Mouse (Mus musculus): ENCODE measurements around the gene Dlx5. TPM values are rescaled to one million over a fixed set of nuclear protein-coding genes. Genes with fewer than 3 reads are reported as not detected.

The Dlx5 gene
- polyA plus RNA-seq (2012; fragmentation: generic; extraction: Trizol), result not detected

DNA sequence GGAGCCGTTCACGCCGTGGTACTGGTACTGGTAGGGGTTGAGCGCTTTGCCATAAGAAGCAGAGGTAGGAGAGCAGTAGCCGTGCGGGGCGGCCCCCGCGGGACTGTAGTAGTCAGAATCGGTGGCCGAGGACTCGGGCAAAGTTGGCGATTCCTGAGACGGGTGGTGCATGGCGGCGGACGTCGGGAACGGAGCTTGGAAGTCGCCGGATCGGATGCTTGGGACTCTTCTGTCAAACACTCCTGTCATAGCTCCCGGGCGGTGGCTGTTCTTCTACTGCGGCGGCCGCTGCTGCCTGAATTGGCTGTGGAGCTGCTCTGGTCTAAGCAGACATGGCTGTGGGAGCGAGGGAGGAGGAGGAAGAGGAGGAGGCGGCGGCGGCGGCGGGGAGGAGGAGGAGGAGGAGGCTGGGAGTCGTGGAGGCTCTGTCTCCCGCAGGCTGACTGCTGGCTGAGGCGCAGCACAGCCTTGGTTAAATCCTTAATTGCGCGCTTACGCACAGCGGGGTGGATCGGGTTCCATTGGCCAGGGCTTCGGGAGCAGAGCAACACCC lies at the start of gene Dlx5:
TSS of gene Dlx5 (minus strand) at position 448 of the 553 bp plus-strand sequence.
- Histone ChIP-seq H3ac (ENCODE audit: control insufficient read depth, insufficient read length) (no peak within 1 kb of the TSS), H3K4me2 (ENCODE audit: low read depth) (no peak within 1 kb of the TSS), H3K27me3 (ENCODE audit: control insufficient read depth, insufficient read depth, insufficient read length) (peaks cover 50% of the 10 kb centered on the region), H3K36me3 (ENCODE audit: control insufficient read depth, insufficient read depth) (no peaks in the 10 kb centered on the region), H3K79me2 (ENCODE audit: control insufficient read depth, insufficient read depth) (no peaks in the 10 kb centered on the region), H3K4me3 (no peak within 1 kb of the TSS)
- no peak for TF ChIP-seq SRF (IDR thresholded peaks at IDR 0.05; ENCODE audit: control insufficient read depth, insufficient read length, low read depth)

DNA sequence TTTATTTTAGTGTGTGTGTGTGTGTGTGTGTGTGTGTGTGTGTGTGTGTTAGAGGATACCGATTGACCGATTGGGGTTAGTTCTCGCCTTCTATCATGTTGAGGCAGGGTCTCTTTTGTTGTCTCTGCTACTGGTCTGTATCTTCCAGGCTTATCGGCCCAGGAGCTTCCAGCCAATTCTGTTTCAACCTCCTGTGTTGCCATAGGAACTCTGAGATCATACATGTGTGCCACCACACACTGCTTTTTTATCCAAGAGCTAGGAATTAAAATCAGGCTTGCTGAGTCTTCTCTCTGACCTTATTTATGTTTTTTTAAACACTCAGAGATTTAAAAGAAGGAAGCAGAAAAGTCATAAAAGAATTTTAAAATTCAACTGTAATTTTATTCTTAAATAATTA lies 49.6 kb upstream of the Dlx5 start:
- H3K36me3 ChIP-seq (ENCODE audit: control insufficient read depth, insufficient read depth), result no peaks in the 10 kb centered on the region
- no peaks in the 10 kb centered on the region for H3K27me3 ChIP-seq (ENCODE audit: control insufficient read depth, insufficient read depth, insufficient read length)
- H3ac ChIP-seq (ENCODE audit: control insufficient read depth, insufficient read length), result no peak overlapping the region
- H3K4me2 ChIP-seq (ENCODE audit: low read depth), result no peak overlapping the region
- H3K4me3 ChIP-seq, result no peak overlapping the region
- TF ChIP-seq POLR2AphosphoS2 (IDR thresholded peaks at IDR 0.05; ENCODE audit: insufficient read length, low read depth), result no peak
- no peak for TF ChIP-seq SRF (IDR thresholded peaks at IDR 0.05; ENCODE audit: control insufficient read depth, insufficient read length, low read depth)
- no peak for TF ChIP-seq TCF12 (IDR thresholded peaks at IDR 0.05; ENCODE audit: insufficient read depth, poor library complexity, severe bottlenecking)
- no peak for TF ChIP-seq REST (IDR thresholded peaks at IDR 0.05; ENCODE audit: insufficient read depth, insufficient read length)
- TF ChIP-seq POLR2A (IDR thresholded peaks at IDR 0.05; ENCODE audit: insufficient read length, low read depth), result no peak
- TF ChIP-seq MAX (IDR thresholded peaks at IDR 0.05; ENCODE audit: low read depth), result no peak
- TF ChIP-seq USF1 (IDR thresholded peaks at IDR 0.05; ENCODE audit: low read depth), result no peak
- no peaks in the 10 kb centered on the region for H3K79me2 ChIP-seq (ENCODE audit: control insufficient read depth, insufficient read depth)

DNA sequence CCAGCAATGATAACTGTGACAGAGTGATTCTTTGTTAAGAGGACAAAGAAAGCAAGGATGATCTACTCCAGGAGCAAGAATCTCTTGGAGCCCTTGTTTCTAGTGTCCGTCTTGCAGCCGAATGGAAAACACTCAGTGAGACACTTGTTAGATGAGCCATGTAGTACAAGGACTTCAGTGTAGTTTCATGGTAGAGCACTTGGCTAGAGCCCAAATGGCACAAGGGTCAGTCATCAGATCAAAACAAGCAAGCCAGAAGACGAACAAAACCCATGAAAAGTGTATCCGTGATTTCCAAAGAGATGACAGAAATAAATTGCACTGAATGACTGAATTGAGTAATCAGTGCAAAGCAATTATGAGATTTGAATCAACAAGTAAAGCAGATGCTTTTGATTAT lies 48.9 kb upstream of the Dlx5 start:
- no peaks in the 10 kb centered on the region for H3K27me3 ChIP-seq (ENCODE audit: control insufficient read depth, insufficient read depth, insufficient read length)
- H3K4me2 ChIP-seq (ENCODE audit: low read depth), result no peak overlapping the region
- no peaks in the 10 kb centered on the region for H3K79me2 ChIP-seq (ENCODE audit: control insufficient read depth, insufficient read depth)
- H3ac ChIP-seq (ENCODE audit: control insufficient read depth, insufficient read length), result no peak overlapping the region
- no peaks in the 10 kb centered on the region for H3K36me3 ChIP-seq (ENCODE audit: control insufficient read depth, insufficient read depth)
- H3K4me3 ChIP-seq, result no peak overlapping the region
- TF ChIP-seq POLR2A (IDR thresholded peaks at IDR 0.05; ENCODE audit: insufficient read length, low read depth) (no peak), TCF12 (IDR thresholded peaks at IDR 0.05; ENCODE audit: insufficient read depth, poor library complexity, severe bottlenecking) (no peak), MYOD1 (IDR thresholded peaks at IDR 0.05; ENCODE audit: control insufficient read depth in 1 of 3, insufficient read length in 2 of 3, low read depth in 2 of 3) (no peak), CEBPB (IDR thresholded peaks at IDR 0.05; ENCODE audit: insufficient read depth, poor library complexity, severe bottlenecking) (no peak), SRF (IDR thresholded peaks at IDR 0.05; ENCODE audit: control insufficient read depth, insufficient read length, low read depth) (no peak), TCF3 (IDR thresholded peaks at IDR 0.05; ENCODE audit: insufficient read length, low read depth) (no peak), MYOG (IDR thresholded peaks at IDR 0.05; ENCODE audit: control insufficient read depth in 1 of 3, insufficient read depth in 1 of 3, insufficient read length in 2 of 3, low read depth in 2 of 3) (no peak), E2F4 (IDR thresholded peaks at IDR 0.05; ENCODE audit: insufficient read depth) (no peak), REST (IDR thresholded peaks at IDR 0.05; ENCODE audit: insufficient read depth, insufficient read length) (no peak), POLR2AphosphoS2 (IDR thresholded peaks at IDR 0.05; ENCODE audit: insufficient read length, low read depth) (no peak), MAX (IDR thresholded peaks at IDR 0.05; ENCODE audit: low read depth) (no peak), USF1 (IDR thresholded peaks at IDR 0.05; ENCODE audit: low read depth) (no peak)

DNA sequence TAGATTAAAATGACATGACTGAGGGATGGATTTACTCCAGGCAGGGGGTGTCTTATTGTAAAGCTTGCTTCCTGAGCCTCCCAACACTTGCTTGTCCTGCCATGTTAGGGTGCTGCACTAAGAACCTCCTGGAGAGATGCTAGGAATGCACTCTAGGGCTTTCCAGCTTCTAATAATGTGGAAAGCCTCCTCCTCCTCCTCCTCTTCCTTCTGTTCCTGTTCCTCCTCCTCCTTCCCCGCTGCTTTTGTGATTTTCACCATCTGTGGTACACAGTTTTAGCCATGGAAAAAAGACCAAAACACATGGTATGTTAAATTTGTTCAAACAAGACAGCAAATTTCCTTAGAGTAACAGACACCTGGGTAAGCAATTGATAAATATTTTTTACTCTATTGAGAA lies 43.4 kb upstream of the Dlx5 start:
- Histone ChIP-seq H3K4me2 (ENCODE audit: low read depth) (no peak overlapping the region), H3ac (ENCODE audit: control insufficient read depth, insufficient read length) (no peak overlapping the region), H3K79me2 (ENCODE audit: control insufficient read depth, insufficient read depth) (no peaks in the 10 kb centered on the region), H3K27me3 (ENCODE audit: control insufficient read depth, insufficient read depth, insufficient read length) (no peaks in the 10 kb centered on the region), H3K36me3 (ENCODE audit: control insufficient read depth, insufficient read depth) (no peaks in the 10 kb centered on the region), H3K4me3 (no peak overlapping the region)
- TF ChIP-seq SRF (IDR thresholded peaks at IDR 0.05; ENCODE audit: control insufficient read depth, insufficient read length, low read depth) (no peak), E2F4 (IDR thresholded peaks at IDR 0.05; ENCODE audit: insufficient read depth) (no peak), MAX (IDR thresholded peaks at IDR 0.05; ENCODE audit: low read depth) (no peak), CEBPB (IDR thresholded peaks at IDR 0.05; ENCODE audit: insufficient read depth, poor library complexity, severe bottlenecking) (no peak), TCF3 (IDR thresholded peaks at IDR 0.05; ENCODE audit: insufficient read length, low read depth) (no peak), POLR2AphosphoS2 (IDR thresholded peaks at IDR 0.05; ENCODE audit: insufficient read length, low read depth) (no peak)

DNA sequence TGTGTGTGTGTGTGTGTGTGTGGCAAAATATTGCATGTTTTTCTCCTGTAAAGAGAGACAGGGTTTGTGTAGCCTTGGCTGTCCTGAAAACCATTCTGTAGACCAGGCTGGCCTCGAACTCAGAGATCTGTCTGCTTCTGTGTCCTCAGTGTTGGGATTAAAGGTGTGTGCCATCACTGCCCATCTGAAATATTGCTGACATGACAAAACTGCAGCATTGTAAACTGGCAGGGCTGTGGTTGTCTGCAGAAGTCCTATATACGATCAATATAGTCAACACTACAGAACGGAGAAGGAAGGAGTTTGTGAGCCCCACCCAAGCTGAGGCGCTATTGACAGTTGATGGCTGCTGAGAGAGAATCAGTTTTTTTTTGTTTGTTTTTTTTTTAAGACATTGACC lies 35.4 kb upstream of the Dlx5 start:
- no peak for TF ChIP-seq TCF3 (IDR thresholded peaks at IDR 0.05; ENCODE audit: insufficient read length, low read depth)
- Histone ChIP-seq H3K79me2 (ENCODE audit: control insufficient read depth, insufficient read depth) (no peaks in the 10 kb centered on the region), H3K36me3 (ENCODE audit: control insufficient read depth, insufficient read depth) (no peaks in the 10 kb centered on the region), H3K4me2 (ENCODE audit: low read depth) (no peak overlapping the region), H3K27me3 (ENCODE audit: control insufficient read depth, insufficient read depth, insufficient read length) (no peaks in the 10 kb centered on the region), H3ac (ENCODE audit: control insufficient read depth, insufficient read length) (no peak overlapping the region), H3K4me3 (no peak overlapping the region)

DNA sequence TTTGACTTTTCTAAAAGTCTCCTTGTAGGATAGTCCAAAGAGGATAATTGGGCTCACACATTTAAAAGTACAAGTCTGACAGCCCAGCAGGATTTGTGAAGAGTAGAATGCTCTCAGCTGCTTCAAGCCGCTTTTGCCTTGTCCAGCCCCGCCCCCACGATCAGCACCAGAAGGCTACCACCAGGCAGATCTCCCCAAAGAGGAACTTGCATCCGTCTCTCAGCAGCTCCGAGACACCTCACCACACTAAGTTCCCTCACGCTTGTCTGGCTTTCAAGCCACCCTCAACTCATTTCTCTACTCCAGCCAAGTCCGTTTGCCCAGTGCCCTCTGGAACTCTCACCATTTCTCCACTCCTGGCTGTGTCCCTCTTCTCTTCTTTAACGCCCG lies 33.6 kb upstream of the Dlx5 start:
- H3ac ChIP-seq (ENCODE audit: control insufficient read depth, insufficient read length), result no peak overlapping the region
- no peak overlapping the region for H3K4me3 ChIP-seq
- no peaks in the 10 kb centered on the region for H3K79me2 ChIP-seq (ENCODE audit: control insufficient read depth, insufficient read depth)
- no peak for TF ChIP-seq SRF (IDR thresholded peaks at IDR 0.05; ENCODE audit: control insufficient read depth, insufficient read length, low read depth)
- no peak for TF ChIP-seq REST (IDR thresholded peaks at IDR 0.05; ENCODE audit: insufficient read depth, insufficient read length)
- no peak for TF ChIP-seq TCF3 (IDR thresholded peaks at IDR 0.05; ENCODE audit: insufficient read length, low read depth)
- no peak for TF ChIP-seq USF1 (IDR thresholded peaks at IDR 0.05; ENCODE audit: low read depth)
- no peak for TF ChIP-seq CEBPB (IDR thresholded peaks at IDR 0.05; ENCODE audit: insufficient read depth, poor library complexity, severe bottlenecking)
- TF ChIP-seq MYOG (IDR thresholded peaks at IDR 0.05; ENCODE audit: control insufficient read depth in 1 of 3, insufficient read depth in 1 of 3, insufficient read length in 2 of 3, low read depth in 2 of 3), result no peak
- H3K27me3 ChIP-seq (ENCODE audit: control insufficient read depth, insufficient read depth, insufficient read length), result no peaks in the 10 kb centered on the region
- no peaks in the 10 kb centered on the region for H3K36me3 ChIP-seq (ENCODE audit: control insufficient read depth, insufficient read depth)
- no peak overlapping the region for H3K4me2 ChIP-seq (ENCODE audit: low read depth)

All from myocyte (in vitro differentiated cells).